Mouse (Mus musculus): ENCODE results near the gene Teddm1b. TPM values are rescaled to one million over a fixed set of nuclear protein-coding genes. Genes with fewer than 3 reads are reported as not detected.
A peak's percentile ranks its signal among the peaks of the same experiment; 100 is the strongest.

The Teddm1b gene
- polyA plus RNA-seq, 1 experiment from 2014 or later = 0.09 TPM

GRCm38 (mm10) chr1:153900860-153901730 lies 26.9 kb downstream of the Teddm1b start:
- DNase-seq (ENCODE audit: low read depth, low spot score) (peak; percentile 12), ATAC-seq (no peak)
- no peaks in the 10 kb centered on the region for H3K27me3 ChIP-seq
- no peak for TF ChIP-seq CTCF (IDR thresholded peaks at IDR 0.05)
- in situ Hi-C loops (cut with MboI; ENCODE audit: low pct_unique_long_range_greater_than_20kb) = no loop called here
- ChIA-PET CTCF (no interaction called here), POLR2A (no interaction called here)

DNA sequence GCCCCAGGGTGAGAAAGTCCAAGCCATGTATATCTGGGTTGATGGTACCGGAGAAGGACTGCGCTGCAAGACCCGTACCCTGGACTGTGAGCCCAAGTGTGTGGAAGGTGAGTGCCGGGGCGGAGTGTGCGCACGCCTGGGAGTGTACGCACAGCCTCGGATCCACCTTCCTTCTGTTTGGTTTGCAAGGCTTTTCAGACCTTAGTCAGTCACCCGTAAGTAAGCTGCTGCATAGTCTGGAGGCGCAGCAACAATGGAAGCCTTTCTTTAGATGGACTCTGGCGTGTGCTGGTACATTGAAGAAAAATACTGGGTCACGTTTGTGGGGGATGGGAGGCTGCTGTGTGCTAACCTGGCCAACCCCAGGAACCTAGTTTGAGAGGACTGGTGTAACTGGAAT lies 28.9 kb downstream of the Teddm1b start:
- no peaks in the 10 kb centered on the region for H3K27me3 ChIP-seq
- ATAC-seq (no peak), DNase-seq (ENCODE audit: low read depth, low spot score) (no peak)
- ChIA-PET CTCF (no interaction called here), POLR2A (no interaction called here)
- in situ Hi-C loops (cut with MboI; ENCODE audit: low pct_unique_long_range_greater_than_20kb) = no loop called here
- no peak for TF ChIP-seq CTCF (IDR thresholded peaks at IDR 0.05)

- CTCF ChIA-PET = no interaction called here
- POLR2A ChIA-PET = no interaction called here
- no peak for ATAC-seq
- no peak for TF ChIP-seq CTCF (IDR thresholded peaks at IDR 0.05)
- in situ Hi-C loops (cut with MboI; ENCODE audit: low pct_unique_long_range_greater_than_20kb) = no loop called here
- DNase-seq (ENCODE audit: low read depth, low spot score) = no peak
- no peaks in the 10 kb centered on the region for H3K27me3 ChIP-seq
Observed at GRCm38 (mm10) chr1:153904236-153904635, 30.1 kb downstream of the Teddm1b start.

DNA sequence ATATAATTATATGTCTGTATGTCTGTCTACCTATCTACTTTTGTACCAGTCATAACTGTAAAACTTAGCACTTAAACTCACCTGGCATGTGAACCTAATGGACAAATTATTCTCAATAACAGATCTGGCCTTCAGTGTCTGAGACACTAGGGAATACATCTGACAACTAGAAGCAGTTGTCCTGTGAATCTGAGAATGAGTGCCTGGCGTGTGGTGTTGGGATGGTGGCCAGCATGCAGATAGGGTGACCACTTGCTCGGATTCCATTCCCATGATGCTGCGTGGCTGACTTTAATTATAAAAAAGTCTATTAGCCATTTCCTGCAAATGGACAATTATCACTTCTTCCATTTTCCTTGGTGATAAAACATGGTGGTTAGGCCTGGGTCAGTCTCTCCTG lies 31.7 kb downstream of the Teddm1b start:
- CTCF ChIA-PET = no interaction called here
- ATAC-seq = no peak
- POLR2A ChIA-PET = no interaction called here
- no peak for TF ChIP-seq CTCF (IDR thresholded peaks at IDR 0.05)
- no peaks in the 10 kb centered on the region for H3K27me3 ChIP-seq
- DNase-seq (ENCODE audit: low read depth, low spot score) = no peak
- in situ Hi-C loops (cut with MboI; ENCODE audit: low pct_unique_long_range_greater_than_20kb) = no loop called here

DNA sequence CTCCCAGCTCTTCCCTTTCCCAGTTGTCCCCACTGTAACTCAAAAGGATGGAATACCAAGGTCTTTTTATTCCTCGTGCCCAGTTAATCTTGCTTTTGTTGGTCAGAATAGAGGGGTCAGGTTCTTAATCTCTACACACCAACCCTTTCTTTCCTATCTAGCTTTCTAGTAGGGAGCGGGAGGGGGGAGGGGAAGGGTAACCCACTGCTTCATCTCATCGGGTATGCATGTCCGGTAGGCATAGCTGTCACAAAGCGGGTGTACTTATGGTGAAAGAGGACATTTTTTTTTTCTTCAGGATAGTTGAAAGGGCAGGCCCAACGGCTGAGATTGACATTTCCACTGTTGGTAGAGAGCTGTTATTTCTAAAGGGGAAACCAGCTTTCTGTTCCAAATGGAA lies 34.1 kb downstream of the Teddm1b start:
- TF ChIP-seq CTCF (IDR thresholded peaks at IDR 0.05) = no peak
- POLR2A ChIA-PET = no interaction called here
- CTCF ChIA-PET = no interaction called here

GRCm38 (mm10) chr1:153908741-153909140 lies 34.6 kb downstream of the Teddm1b start:
- TF ChIP-seq CTCF (IDR thresholded peaks at IDR 0.05) = no peak
- POLR2A ChIA-PET = no interaction called here
- CTCF ChIA-PET = no interaction called here
- DNase-seq (ENCODE audit: low read depth, low spot score) (no peak), ATAC-seq (no peak)
- in situ Hi-C loops (cut with MboI; ENCODE audit: low pct_unique_long_range_greater_than_20kb) = no loop called here
- H3K27me3 ChIP-seq = no peaks in the 10 kb centered on the region

More for the DNA sequence above, 34.1 kb downstream of the Teddm1b start:
- H3K27me3 ChIP-seq = no peaks in the 10 kb centered on the region
- ATAC-seq (no peak), DNase-seq (ENCODE audit: low read depth, low spot score) (no peak)
- in situ Hi-C loops (cut with MboI; ENCODE audit: low pct_unique_long_range_greater_than_20kb) = no loop called here

DNA sequence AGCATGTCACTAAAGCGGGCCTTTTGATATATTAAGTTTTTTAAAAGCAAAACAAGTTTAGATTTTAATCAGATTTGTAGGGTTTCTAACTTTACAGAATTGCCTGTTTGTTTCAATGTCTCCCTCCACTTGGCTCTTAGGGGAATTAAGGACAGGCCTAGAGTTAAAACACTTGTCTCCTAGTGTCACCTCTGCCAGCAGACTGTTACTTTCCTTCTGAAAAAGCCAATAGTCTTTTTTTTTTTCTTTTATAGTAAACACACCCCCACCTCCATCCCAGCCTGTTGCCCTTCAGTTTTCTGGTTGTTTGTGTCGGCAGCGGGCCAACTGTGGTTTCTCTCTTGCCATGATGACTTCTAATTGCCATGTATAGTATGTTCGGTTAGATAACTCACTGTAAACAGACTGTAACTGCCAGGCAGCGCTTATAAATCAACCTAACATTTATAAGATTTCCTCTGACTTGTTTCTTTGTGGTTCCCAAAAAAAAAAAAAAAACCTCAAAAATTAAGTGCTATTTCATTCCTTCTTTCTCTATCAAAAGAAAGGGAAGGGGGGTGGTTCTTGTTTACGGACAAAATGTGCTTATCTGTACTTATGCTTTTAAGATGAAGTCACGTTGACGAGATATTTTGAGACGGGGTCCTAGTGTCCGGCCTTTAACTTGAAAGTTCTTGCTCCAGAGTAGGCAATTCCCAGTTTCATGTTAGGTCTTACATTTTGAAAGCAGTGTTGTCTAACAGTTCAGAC lies 35.2 kb downstream of the Teddm1b start:
- no peaks in the 10 kb centered on the region for H3K27me3 ChIP-seq
- TF ChIP-seq CTCF (IDR thresholded peaks at IDR 0.05) = no peak
- in situ Hi-C loops (cut with MboI; ENCODE audit: low pct_unique_long_range_greater_than_20kb) = no loop called here
- DNase-seq (ENCODE audit: low read depth, low spot score) (no peak), ATAC-seq (no peak)
- POLR2A ChIA-PET = no interaction called here
- CTCF ChIA-PET = no interaction called here

- ChIA-PET POLR2A (no interaction called here), CTCF (interaction anchor here (1.3 kb wide), 1 partner anchor 121 kb away, joined by 4 read pairs; no protein-coding TSS in a partner anchor)
- H3K27me3 ChIP-seq = no peaks in the 10 kb centered on the region
- DNase-seq (ENCODE audit: low read depth, low spot score) (no peak), ATAC-seq (no peak)
- no peak for TF ChIP-seq CTCF (IDR thresholded peaks at IDR 0.05)
- in situ Hi-C loops (cut with MboI; ENCODE audit: low pct_unique_long_range_greater_than_20kb) = loop anchor here (10.0 kb wide), 1 partner anchor 175 kb away; no protein-coding TSS in a partner anchor
Observed at GRCm38 (mm10) chr1:153909963-153910291, 35.8 kb downstream of the Teddm1b start.

DNA sequence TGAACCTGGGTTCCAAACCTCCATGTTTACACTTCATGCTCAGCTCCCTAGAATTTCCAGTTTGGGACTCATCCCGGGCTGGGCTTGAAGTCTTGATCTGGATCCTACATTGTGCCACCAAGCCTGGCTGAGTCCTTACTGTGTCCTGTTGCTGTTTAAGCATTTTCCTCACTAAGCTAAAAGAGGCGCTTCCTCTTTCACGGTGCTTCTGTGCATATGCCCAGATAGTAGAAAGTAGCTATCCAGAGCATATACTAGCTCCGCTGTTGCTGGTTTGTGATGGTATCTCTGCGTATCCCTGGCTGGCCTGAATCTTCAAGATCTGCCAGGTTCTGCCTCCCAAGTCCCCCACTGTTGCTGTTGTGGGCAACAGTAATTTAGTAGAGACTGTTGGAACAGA lies 36.3 kb downstream of the Teddm1b start:
- no peak for TF ChIP-seq CTCF (IDR thresholded peaks at IDR 0.05)
- H3K27me3 ChIP-seq = no peaks in the 10 kb centered on the region
- POLR2A ChIA-PET = no interaction called here
- CTCF ChIA-PET = interaction anchor here (1.3 kb wide), 1 partner anchor 121 kb away, joined by 4 read pairs; no protein-coding TSS in a partner anchor
- DNase-seq (ENCODE audit: low read depth, low spot score) = no peak
- ATAC-seq = no peak
- in situ Hi-C loops (cut with MboI; ENCODE audit: low pct_unique_long_range_greater_than_20kb) = loop anchor here (10.0 kb wide), 1 partner anchor 174 kb away; no protein-coding TSS in a partner anchor

GRCm38 (mm10) chr1:153911276-153911795 lies 37.2 kb downstream of the Teddm1b start:
- H3K27me3 ChIP-seq = no peaks in the 10 kb centered on the region
- no peak for ATAC-seq
- POLR2A ChIA-PET = interaction anchor here (1.0 kb wide), 1 partner anchor 12 kb away, joined by 3 read pairs; no protein-coding TSS in a partner anchor
- no peak for TF ChIP-seq CTCF (IDR thresholded peaks at IDR 0.05)
- DNase-seq (ENCODE audit: low read depth, low spot score) = no peak
- in situ Hi-C loops (cut with MboI; ENCODE audit: low pct_unique_long_range_greater_than_20kb) = loop anchor here (10.0 kb wide), 1 partner anchor 173 kb away; no protein-coding TSS in a partner anchor
- CTCF ChIA-PET = interaction anchor here (1.3 kb wide), 1 partner anchor 120 kb away, joined by 4 read pairs; no protein-coding TSS in a partner anchor

DNA sequence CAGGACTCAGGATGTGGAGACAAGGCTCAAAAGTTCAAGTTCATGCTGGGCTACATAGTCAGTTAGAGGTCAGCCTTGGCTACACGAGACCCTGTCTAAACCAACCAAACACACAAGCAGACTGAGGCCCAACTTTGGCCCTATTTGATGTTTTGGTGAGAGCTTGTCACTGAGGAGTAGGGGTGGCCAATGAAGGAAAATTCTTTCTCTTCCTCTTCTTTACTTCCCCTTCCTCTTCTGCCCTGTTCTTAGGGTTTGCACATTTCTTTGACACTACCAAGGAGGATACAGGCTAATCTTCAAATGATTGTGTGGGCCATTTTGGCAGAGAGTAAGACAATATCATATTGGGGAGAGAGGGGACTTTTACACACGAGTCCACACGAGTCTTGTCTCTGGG lies 39.7 kb downstream of the Teddm1b start:
- H3K27me3 ChIP-seq = peaks cover 3% of the 10 kb centered on the region
- DNase-seq (ENCODE audit: low read depth, low spot score) (no peak), ATAC-seq (no peak)
- CTCF ChIA-PET = no interaction called here
- POLR2A ChIA-PET = no interaction called here
- in situ Hi-C loops (cut with MboI; ENCODE audit: low pct_unique_long_range_greater_than_20kb) = loop anchor here (10.0 kb wide), 1 partner anchor 171 kb away; no protein-coding TSS in a partner anchor
- TF ChIP-seq CTCF (IDR thresholded peaks at IDR 0.05) = no peak
